Mouse (Mus musculus): Measurements from ENCODE around the gene Dpf3. TPM values are rescaled to one million over a fixed set of nuclear protein-coding genes. Genes with fewer than 3 reads are reported as not detected.

The Dpf3 gene
- polyA plus RNA-seq, 1 experiment from 2014 or later = 23.2 TPM

DNA sequence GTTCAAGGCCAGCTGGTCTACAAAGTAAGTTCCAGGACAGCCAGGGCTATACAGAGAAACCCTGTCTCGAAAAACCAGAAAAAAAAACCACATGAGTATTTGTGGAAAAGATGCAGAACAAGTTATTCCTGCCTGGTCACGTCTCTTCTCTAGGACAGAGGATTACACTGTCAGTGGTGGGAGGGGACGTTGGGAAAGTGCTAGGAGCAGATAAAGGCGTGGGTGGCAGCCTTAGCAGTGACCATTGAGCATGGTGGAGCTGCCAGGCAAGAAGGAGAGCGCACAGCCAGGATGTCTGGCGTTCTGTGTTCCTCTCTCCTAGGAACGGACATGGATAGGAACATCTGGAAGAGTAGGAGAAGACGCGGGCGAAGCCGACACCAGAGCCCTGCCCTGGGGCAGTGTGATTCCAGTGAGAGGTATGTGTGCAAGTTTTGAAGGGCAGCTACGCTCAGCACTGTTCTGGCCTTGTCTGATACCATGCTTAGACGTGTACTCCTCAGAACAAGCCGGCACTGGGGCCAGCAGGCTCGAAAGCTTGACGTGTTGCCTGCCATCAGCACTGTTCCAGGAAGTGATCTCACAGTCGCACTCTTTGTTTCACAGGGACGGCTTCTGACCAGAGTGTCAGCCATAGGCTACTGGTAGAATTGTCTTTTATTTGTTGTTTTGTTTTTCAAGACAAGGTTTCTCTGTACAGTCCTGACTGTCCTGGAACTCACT, 38.5 kb upstream of the Dpf3 start:
- WGBS = 62% methylated on average over 18 of the region's 18 CpGs
- Histone ChIP-seq H3K27ac (replicated peaks in 1 of 2; ENCODE audit: control insufficient read depth in 1 of 2, insufficient read depth in 1 of 2, low read depth in 2 of 2, low read length in 2 of 2) (peak overlapping the region; percentile 12 to 41; a peak in 1 of 4 replicates), H3K4me1 (ENCODE audit: control insufficient read depth in 2 of 2, insufficient read depth in 2 of 2, low read length in 2 of 2) (peaks cover 13 to 25% of the 10 kb centered on the region in 2 experiments), H3K9ac (ENCODE audit: low read length) (no peak overlapping the region), H3K27me3 (ENCODE audit: control insufficient read depth, insufficient read depth, low read length) (no peaks in the 10 kb centered on the region), H3K9me3 (ENCODE audit: control insufficient read depth, low read length) (no peaks in the 10 kb centered on the region), H3K36me3 (ENCODE audit: control insufficient read depth, insufficient read depth, low read length) (peaks cover 20% of the 10 kb centered on the region), H3K4me2 (ENCODE audit: low read length) (no peak overlapping the region), H3K4me3 (ENCODE audit: control insufficient read depth in 1 of 2, insufficient read depth in 1 of 2, low read depth in 1 of 2, low read length in 2 of 2) (no peak overlapping the region)
- 0 out of 2 replicates have a peak, but pooled peaks have one; percentile 29 for ATAC-seq (ENCODE audit: insufficient number of reproducible peaks, insufficient read depth, low FRiP score, low read depth)

DNA sequence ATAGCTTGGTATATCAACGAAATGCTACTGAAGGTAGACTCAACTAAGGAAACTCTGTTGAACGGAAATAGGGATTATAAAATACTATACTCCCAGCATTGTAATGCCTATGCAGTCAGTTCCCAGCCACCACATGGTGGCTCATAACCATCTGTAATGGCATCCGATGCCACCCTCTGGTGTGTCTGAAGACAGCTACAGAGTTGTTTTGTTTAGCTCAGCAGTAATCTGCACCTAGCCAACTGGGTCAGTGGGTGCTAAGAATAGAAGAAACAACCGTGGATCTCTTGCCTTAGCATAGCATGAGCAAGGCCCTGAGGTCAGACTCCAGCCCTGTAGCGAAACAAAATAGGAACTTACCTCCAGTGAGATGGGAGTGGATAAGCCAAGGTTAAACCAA, 36.8 kb upstream of the Dpf3 start:
- Histone ChIP-seq H3K27ac (replicated peaks in 1 of 2; ENCODE audit: control insufficient read depth in 1 of 2, insufficient read depth in 1 of 2, low read depth in 2 of 2, low read length in 2 of 2) (peak overlapping the region in 1 of 2 experiments; percentile 6; a peak in 1 of 4 replicates), H3K4me2 (ENCODE audit: low read length) (no peak overlapping the region), H3K36me3 (ENCODE audit: control insufficient read depth, insufficient read depth, low read length) (0 out of 2 replicates have a peak, but pooled peaks cover 8% of the 10 kb centered on the region), H3K9ac (ENCODE audit: low read length) (no peak overlapping the region), H3K4me1 (ENCODE audit: control insufficient read depth in 2 of 2, insufficient read depth in 2 of 2, low read length in 2 of 2) (peaks cover 13 to 25% of the 10 kb centered on the region in 2 experiments), H3K27me3 (ENCODE audit: control insufficient read depth, insufficient read depth, low read length) (no peaks in the 10 kb centered on the region), H3K4me3 (ENCODE audit: control insufficient read depth in 1 of 2, insufficient read depth in 1 of 2, low read depth in 1 of 2, low read length in 2 of 2) (no peak overlapping the region), H3K9me3 (ENCODE audit: control insufficient read depth, low read length) (no peaks in the 10 kb centered on the region)
- 67% methylated on average over 5 of the region's 5 CpGs for WGBS
- no peak for ATAC-seq (ENCODE audit: insufficient number of reproducible peaks, insufficient read depth, low FRiP score, low read depth)

DNA sequence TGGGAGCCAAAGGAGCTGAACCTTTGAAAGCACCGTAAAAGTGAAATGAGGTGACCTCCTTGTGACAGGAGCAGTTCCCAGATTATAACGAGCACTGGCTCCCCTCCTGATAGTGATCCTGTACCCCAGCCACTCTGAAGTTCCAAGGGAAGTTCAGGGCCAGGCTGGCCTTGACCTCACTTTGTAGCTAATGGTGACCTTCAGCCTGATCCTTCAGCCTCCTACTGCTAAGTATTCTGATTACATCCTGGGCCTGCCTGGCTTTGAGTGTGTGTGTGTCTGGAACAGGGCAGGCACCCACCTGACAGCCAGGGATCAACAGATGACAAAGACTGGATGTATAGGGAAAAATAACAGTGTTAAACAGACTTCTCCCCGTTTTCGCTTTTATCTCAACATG, 36.4 kb upstream of the Dpf3 start:
- Histone ChIP-seq H3K4me2 (ENCODE audit: low read length) (no peak overlapping the region), H3K27me3 (ENCODE audit: control insufficient read depth, insufficient read depth, low read length) (no peaks in the 10 kb centered on the region), H3K36me3 (ENCODE audit: control insufficient read depth, insufficient read depth, low read length) (0 out of 2 replicates have a peak, but pooled peaks cover 5% of the 10 kb centered on the region), H3K9ac (ENCODE audit: low read length) (no peak overlapping the region), H3K9me3 (ENCODE audit: control insufficient read depth, low read length) (no peaks in the 10 kb centered on the region), H3K27ac (replicated peaks in 1 of 2; ENCODE audit: control insufficient read depth in 1 of 2, insufficient read depth in 1 of 2, low read depth in 2 of 2, low read length in 2 of 2) (peak overlapping the region in 1 of 2 experiments; percentile 6; a peak in 1 of 4 replicates), H3K4me3 (ENCODE audit: control insufficient read depth in 1 of 2, insufficient read depth in 1 of 2, low read depth in 1 of 2, low read length in 2 of 2) (no peak overlapping the region), H3K4me1 (ENCODE audit: control insufficient read depth in 2 of 2, insufficient read depth in 2 of 2, low read length in 2 of 2) (peaks cover 13 to 25% of the 10 kb centered on the region in 2 experiments)
- no peak for ATAC-seq (ENCODE audit: insufficient number of reproducible peaks, insufficient read depth, low FRiP score, low read depth)
- 65% methylated on average over 4 of the region's 4 CpGs for WGBS

DNA sequence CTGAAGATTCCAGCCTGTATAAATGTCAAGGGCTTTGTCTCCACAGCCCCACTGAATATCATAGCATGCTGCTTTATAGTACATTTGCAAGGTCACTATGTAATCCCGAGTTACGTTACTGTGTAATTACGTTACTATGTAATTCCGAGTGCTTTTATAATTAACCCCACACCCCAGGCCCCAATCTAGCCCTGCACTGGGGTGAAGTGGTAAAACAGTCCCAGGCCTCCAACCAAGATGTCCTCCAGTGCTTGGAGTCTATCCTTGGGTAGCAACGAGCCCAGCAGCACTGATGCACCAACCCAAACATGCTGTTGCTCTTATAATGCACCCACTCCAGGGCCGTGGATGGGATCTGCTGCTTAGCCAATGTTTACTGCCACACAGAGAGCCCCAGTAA, 35.5 kb upstream of the Dpf3 start:
- no peak for ATAC-seq (ENCODE audit: insufficient number of reproducible peaks, insufficient read depth, low FRiP score, low read depth)
- Histone ChIP-seq H3K4me2 (ENCODE audit: low read length) (no peak overlapping the region), H3K4me3 (ENCODE audit: control insufficient read depth in 1 of 2, insufficient read depth in 1 of 2, low read depth in 1 of 2, low read length in 2 of 2) (no peak overlapping the region), H3K27me3 (ENCODE audit: control insufficient read depth, insufficient read depth, low read length) (no peaks in the 10 kb centered on the region), H3K9ac (ENCODE audit: low read length) (no peak overlapping the region), H3K4me1 (ENCODE audit: control insufficient read depth in 2 of 2, insufficient read depth in 2 of 2, low read length in 2 of 2) (peaks cover 13 to 25% of the 10 kb centered on the region in 2 experiments), H3K9me3 (ENCODE audit: control insufficient read depth, low read length) (no peaks in the 10 kb centered on the region), H3K27ac (replicated peaks in 1 of 2; ENCODE audit: control insufficient read depth in 1 of 2, insufficient read depth in 1 of 2, low read depth in 2 of 2, low read length in 2 of 2) (no peak overlapping the region), H3K36me3 (ENCODE audit: control insufficient read depth, insufficient read depth, low read length) (0 out of 2 replicates have a peak, but pooled peaks cover 5% of the 10 kb centered on the region)
- WGBS = 86% methylated on average over 6 of the region's 6 CpGs

DNA sequence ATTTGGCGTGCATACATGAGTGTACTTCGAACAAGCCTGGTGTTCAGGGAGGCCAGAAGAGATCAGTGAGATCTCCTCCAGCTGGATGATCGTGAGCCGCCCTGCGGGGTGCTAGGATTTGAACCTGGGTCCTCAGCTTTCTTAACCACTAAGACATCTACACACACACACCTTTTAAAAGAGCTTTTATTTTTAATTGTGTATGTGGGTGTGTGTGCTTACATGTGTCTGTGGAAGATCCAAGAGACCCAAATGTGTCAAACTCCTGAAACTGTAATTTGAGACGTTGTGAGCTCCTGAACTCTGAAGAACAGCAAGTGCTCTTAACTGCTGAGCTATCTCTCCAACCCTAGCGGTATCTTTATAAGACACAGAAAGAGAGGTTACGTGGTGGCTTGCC, 33.6 kb upstream of the Dpf3 start:
- Histone ChIP-seq H3K9ac (ENCODE audit: low read length) (peak overlapping the region; percentile 76), H3K27me3 (ENCODE audit: control insufficient read depth, insufficient read depth, low read length) (no peaks in the 10 kb centered on the region), H3K36me3 (ENCODE audit: control insufficient read depth, insufficient read depth, low read length) (no peaks in the 10 kb centered on the region), H3K9me3 (ENCODE audit: control insufficient read depth, low read length) (no peaks in the 10 kb centered on the region), H3K27ac (replicated peaks in 1 of 2; ENCODE audit: control insufficient read depth in 1 of 2, insufficient read depth in 1 of 2, low read depth in 2 of 2, low read length in 2 of 2) (no peak overlapping the region; a peak in 1 of 4 replicates), H3K4me1 (ENCODE audit: control insufficient read depth in 2 of 2, insufficient read depth in 2 of 2, low read length in 2 of 2) (peaks cover 10 to 23% of the 10 kb centered on the region in 2 experiments), H3K4me2 (ENCODE audit: low read length) (peak overlapping the region; percentile 64), H3K4me3 (ENCODE audit: control insufficient read depth in 1 of 2, insufficient read depth in 1 of 2, low read depth in 1 of 2, low read length in 2 of 2) (peak overlapping the region; percentile 74 to 75)
- WGBS = 36% methylated on average over 8 of the region's 8 CpGs
- ATAC-seq (ENCODE audit: insufficient number of reproducible peaks, insufficient read depth, low FRiP score, low read depth) = no peak

DNA sequence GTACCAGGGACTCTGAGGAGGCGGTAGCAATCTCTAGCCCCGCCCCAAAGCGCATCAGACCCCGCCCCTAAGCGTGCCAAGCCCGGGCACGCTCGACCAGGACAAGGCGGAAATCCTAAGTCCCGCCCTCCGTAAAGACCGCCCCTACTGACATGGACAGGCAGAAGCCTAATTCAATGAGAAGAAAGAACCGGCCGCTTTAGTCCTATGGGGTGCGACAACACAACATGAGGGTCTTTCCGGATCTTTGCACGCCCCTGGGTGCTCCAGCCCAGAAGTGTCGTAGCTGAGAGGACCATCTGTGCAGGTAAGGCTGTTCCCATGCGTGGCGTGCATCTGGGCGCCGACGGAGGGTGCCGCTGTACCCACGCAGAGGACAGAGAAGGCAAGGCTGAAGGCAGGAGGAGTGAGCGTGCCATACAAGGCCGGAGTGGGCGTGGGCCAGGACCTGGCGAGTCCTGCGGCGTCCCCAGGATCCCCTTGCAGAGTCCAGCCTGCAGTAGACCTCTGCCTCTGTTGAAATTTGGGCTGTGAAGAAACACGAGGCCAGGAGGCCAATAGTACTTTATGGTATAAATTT, 32.9 kb upstream of the Dpf3 start, which contains the start of gene Dcaf4:
Gene Dcaf4, plus strand, starts transcription at position 156 of the 580 bp plus-strand sequence.
- H3K4me3 ChIP-seq (ENCODE audit: control insufficient read depth in 1 of 2, insufficient read depth in 1 of 2, low read depth in 1 of 2, low read length in 2 of 2) = peak within 1 kb of the TSS; percentile 74 to 75
- peak within 1 kb of the TSS; percentile 64 for H3K4me2 ChIP-seq (ENCODE audit: low read length)
- H3K27me3 ChIP-seq (ENCODE audit: control insufficient read depth, insufficient read depth, low read length) = no peaks in the 10 kb centered on the region
- ATAC-seq (ENCODE audit: insufficient number of reproducible peaks, insufficient read depth, low FRiP score, low read depth) = peak; percentile 98
- peaks cover 7 to 20% of the 10 kb centered on the region in 2 experiments for H3K4me1 ChIP-seq (ENCODE audit: control insufficient read depth in 2 of 2, insufficient read depth in 2 of 2, low read length in 2 of 2)
- H3K9ac ChIP-seq (ENCODE audit: low read length) = peak within 1 kb of the TSS; percentile 76
- no peaks in the 10 kb centered on the region for H3K9me3 ChIP-seq (ENCODE audit: control insufficient read depth, low read length)
- under 1% methylated on average over 32 of the region's 32 CpGs for WGBS
- no peaks in the 10 kb centered on the region for H3K36me3 ChIP-seq (ENCODE audit: control insufficient read depth, insufficient read depth, low read length)
- H3K27ac ChIP-seq (replicated peaks in 1 of 2; ENCODE audit: control insufficient read depth in 1 of 2, insufficient read depth in 1 of 2, low read depth in 2 of 2, low read length in 2 of 2) = peak within 1 kb of the TSS; percentile 59 to 78; a peak in 3 of 4 replicates

DNA sequence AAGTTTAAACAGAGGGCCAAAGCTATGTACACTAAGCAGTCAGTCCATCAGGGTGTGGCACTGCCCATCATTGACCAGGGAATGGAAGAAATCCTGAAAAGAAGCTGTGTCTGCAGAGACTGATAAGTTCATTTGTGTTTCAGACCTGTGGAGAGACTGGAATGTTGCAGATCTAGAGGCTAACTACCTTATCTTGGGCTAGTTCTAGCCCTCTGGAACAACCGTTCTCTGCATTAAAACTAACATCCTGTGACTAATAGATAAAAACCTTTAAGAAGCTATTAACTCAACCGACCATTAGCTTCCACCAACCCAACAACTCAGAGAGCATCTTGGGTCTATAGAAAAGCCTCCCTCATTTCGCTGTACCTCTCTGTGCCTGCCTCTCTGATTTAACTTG, 30.1 kb upstream of the Dpf3 start:
- 56% methylated on average over 3 of the region's 3 CpGs for WGBS
- Histone ChIP-seq H3K4me3 (ENCODE audit: control insufficient read depth in 1 of 2, insufficient read depth in 1 of 2, low read depth in 1 of 2, low read length in 2 of 2) (no peak overlapping the region), H3K4me2 (ENCODE audit: low read length) (no peak overlapping the region), H3K9me3 (ENCODE audit: control insufficient read depth, low read length) (no peaks in the 10 kb centered on the region), H3K27me3 (ENCODE audit: control insufficient read depth, insufficient read depth, low read length) (no peaks in the 10 kb centered on the region), H3K36me3 (ENCODE audit: control insufficient read depth, insufficient read depth, low read length) (no peaks in the 10 kb centered on the region), H3K9ac (ENCODE audit: low read length) (no peak overlapping the region), H3K4me1 (ENCODE audit: control insufficient read depth in 2 of 2, insufficient read depth in 2 of 2, low read length in 2 of 2) (peaks cover 4 to 14% of the 10 kb centered on the region in 2 experiments), H3K27ac (replicated peaks in 1 of 2; ENCODE audit: control insufficient read depth in 1 of 2, insufficient read depth in 1 of 2, low read depth in 2 of 2, low read length in 2 of 2) (no peak overlapping the region)
- ATAC-seq (ENCODE audit: insufficient number of reproducible peaks, insufficient read depth, low FRiP score, low read depth) = no peak
